Mouse (Mus musculus) induced T-regulatory cell, adult 2 months (primary cell): Measurements from ENCODE around the gene Teddm1a.
"Not testable (repeated sequence)": the region's sequence is repeated elsewhere in the genome, so short reads cannot be mapped to it uniquely, and the experiment has no call there.

Experiments used
- DNase-seq: peaks from one replicate; pipeline ENCODE4 v3.0.0-alpha.2; 2012; ENCODE audit warnings: low read depth

Teddm1a gene

DNA sequence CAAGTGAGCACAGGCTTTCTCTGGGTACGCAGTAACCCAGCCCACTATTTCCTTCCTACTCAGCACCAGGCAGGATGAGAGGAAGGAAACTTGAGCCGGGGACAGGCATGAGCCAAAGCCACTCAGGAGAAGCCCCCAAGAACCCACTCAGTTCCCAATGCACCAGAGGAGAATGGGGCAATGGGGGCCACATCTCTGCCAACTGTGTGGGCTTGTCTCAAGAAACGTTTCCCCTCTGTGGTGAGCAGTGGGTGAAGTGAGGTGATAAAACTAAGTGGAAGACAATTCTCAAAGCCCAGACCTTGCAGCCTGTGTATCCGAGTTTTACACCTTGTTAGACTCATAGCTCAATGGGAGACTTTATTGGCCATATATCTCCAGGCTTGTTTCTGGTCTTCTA, at the start of gene Teddm1a:
Gene Teddm1a (plus strand): TSS at position 301 of the 400 bp plus-strand sequence.
- no peak for DNase-seq

DNA sequence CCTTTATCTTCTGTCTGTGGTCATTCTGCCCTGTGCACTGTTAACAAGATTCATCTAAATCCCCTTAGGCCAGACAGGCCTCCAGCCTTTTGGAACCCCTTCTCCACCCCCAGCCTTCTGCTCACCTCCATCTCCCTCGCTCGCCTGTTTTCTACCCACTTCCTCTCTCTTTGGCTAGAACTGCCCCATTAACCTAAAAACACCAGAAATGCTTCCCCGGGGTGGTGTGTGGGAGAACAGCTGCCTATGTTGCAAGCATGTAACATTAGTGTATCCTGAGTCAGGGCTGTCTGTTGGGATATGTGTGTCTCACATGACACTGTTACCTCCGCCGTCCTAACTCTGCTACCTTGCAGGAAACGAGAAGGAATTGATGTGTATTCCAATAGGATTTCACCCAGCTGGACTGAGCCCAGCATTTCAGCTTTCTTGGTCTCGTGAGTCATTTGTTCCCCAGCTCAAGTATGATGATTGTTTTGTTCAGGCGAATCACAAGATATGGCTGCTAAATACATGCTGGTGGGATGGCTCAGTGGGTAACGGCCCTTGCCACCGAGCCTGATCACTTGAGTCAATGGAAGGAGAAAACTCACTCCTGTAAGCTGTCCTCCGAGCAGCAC, 49.3 kb upstream of the Teddm1a start:
- DNase-seq: no peak

DNA sequence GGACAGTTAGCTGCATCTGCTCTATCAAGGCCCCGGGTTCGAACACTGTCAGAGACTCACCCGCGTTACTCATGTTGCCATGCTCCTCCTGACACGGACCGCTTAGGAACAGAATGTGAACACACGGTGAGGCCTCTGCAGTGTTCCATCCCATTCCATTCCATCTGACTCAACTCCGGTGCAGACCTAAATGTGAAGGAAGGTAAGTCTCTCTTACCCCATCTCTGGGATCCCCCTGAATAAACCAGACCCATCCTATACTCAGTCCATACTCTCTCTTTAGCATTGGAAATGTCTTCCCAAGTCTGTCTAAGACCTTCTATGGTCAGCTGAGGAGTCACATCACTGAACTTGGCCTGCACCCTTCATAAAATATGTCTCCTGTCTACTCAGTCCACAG, 47.5 kb upstream of the Teddm1a start, which contains the start of gene Rgsl1:
Gene Rgsl1 (minus strand): TSS at position 101 of the 400 bp plus-strand sequence.
- DNase-seq: no peak

DNA sequence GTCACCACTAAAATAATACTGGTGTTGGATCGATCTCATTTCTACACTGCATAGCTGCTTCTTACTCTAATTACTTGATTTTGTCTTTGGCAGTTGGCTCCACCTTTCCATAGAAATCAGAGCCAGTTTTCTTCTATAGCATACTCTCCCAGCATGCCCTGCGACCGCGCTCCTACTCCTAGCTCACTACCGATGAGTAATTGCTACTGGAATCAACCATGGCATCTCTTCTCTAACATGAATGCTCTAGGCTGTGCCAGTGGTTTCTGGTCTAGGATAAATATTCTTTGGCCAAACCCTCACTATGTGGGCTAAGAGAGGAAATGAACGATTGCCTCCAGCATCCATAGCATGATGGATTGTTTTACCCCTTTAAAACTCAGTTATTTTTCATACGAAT, 45.1 kb upstream of the Teddm1a start:
- no peak for DNase-seq

DNA sequence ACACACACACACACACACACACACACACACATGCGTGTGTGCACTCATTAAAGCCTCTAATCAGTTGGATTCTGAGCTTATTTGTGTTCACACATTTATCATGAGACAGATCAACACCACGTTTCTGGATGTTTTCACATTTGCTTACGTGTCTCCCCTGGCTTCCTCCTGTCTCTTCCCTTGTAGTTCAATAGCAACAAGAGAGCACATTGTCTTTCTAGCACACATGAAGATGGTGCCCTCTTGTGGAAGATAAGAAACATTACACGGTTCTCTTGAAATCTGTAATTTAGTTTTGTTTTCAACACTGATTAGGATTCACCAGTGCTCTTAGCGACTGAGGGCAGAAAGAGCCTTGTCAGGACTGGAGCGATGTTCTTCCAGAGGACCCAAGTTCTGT, 44.7 kb upstream of the Teddm1a start:
- peak; percentile 67 for DNase-seq

DNA sequence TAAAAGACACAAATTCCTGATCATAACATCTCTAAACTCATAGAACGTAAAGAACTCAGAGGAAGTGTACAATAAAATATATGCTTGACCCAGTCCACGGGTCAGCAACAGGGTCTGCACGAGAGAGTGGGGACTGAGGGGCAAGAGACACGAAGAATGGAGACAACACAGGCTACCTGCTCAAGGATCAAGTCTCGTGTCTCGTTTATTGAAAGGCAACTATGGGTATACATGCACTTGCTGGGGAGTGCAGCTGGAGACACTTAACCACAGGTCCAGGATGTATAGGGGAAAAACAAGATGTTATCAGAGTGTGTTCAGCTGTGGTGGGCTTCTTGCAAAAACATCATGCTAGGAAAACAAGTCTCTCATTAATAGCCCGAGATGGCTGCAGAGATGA, 38.8 kb upstream of the Teddm1a start:
- DNase-seq: not testable (repeated sequence)

DNA sequence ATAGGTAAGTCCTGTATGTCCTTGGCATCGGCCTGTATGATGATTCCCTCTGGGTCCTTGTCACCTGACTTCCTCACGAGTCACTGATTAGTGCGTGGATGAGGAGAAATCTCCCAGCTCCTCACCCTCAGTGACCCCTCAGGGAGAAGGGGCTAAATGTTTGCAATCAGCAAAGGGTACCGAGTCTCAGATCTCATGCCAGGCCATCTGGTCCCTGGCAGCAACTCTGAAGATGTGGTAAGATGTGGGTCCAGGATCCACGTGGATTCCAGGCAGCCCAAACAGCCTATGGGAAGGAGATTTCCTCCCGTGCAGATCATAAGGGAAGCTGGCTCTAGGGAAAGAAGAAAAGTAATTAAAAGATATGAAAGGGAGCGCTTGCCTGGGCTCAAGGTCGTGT, 35.6 kb upstream of the Teddm1a start:
- no peak for DNase-seq

DNA sequence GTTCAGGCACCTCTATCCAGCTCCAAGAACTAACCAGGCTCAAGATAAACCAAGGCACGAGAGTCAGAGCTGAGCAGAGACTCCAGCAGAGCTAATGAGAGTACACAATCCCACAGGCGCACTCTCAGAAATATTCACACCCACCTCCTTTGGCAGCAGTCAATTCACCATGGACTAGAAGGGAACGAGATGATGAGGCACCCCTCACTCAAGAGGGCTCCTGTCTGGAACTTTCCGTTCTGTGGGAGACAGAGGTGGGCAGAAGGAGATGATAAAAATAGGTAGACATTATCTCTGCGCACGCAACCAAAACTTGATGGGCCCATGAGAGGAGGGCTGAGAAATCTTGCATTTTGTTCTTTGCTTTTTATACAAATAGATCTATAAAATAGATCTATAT, 17.5 kb upstream of the Teddm1a start, which contains the start of gene Teddm1b:
Gene Teddm1b (plus strand): TSS at position 301 of the 400 bp plus-strand sequence.
- DNase-seq: no peak

DNA sequence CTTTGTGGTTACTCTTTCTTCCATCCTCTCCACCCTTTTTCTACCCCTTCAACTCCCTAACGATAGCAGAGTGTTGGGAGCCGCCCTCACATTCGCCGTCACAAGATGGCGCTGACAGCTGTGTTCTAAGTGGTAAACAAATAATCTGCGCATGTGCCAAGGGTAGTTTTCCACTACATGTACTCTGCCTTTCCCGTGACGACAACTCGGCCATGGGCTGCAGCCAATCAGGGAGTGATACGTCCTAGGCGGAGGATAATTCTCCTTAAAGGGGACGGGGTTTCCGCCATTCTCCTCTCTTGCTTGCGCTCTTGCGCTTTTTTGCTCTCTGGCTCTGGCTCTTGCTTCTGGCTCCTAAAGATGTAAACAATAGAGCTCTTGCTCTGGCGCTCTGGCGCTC, 11.2 kb upstream of the Teddm1a start:
- not testable (repeated sequence) for DNase-seq

DNA sequence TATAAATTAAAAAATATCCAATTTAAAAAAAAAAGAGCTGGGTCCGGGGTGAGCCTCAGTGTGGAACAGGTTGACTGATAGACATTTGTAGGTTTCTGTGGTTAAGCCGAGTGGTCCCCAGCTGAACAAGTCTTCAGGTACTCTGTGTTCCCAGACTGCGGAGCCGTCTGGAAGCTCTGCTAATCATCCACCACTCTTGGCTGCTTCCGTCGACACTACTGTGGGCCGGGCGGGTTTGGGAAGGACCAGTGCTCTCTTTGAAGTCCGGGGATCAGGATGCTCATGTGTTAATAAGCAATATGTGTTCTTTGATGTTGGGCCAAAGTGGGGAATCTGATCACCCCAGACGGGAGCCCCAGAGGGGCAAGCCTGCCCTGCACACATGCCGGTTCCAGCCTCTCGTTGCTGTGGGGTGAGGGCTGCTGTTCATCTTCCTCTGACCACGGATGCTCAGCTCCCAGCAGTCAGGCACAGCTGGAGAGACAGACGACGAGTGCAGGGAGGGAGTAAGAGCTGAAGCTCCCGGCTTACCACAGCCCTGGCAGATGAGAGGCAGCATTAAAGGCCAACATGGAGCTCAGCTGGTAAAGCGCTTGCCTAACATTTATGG, 5.4 kb upstream of the Teddm1a start:
- DNase-seq: no peak

DNA sequence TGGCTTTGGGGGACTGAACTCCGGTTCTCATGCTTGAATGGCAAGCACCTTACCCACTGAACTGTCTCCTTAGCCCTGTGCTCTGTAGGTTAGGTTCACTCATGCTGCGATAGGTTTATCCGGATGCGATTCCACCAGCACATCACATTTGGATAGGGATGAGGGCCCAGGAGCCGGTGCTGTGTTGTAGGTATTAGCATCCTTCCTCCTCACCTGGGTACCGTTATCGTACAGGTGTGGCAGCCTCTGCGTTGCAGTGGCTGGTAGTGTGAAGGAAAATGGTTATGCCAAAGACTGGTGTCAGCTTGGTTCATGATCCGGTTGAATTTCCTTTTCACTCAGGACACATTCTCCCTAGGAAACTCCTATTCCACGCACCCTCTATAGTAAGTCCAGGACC, 1.4 kb upstream of the Teddm1a start:
- no peak for DNase-seq

DNA sequence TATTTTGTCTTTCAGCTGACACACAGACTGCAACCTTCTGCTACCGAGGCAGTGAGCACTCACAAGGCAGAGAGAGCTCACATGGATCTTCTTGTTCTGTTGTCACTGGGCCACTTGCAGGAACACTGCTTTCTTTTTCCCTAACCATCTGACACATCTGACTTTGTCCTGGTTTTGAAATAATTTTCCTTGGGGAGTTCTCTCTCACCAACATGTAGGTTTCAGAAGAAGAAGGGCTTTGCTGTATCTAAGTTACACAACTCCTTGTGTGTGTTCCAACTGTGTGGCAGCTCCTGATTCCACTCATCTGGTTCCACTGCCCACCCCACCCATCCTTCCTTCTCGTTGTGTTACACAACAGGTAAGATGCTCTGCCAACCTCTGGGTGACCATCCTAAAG, 2.2 kb downstream of the Teddm1a start:
- no peak for DNase-seq

DNA sequence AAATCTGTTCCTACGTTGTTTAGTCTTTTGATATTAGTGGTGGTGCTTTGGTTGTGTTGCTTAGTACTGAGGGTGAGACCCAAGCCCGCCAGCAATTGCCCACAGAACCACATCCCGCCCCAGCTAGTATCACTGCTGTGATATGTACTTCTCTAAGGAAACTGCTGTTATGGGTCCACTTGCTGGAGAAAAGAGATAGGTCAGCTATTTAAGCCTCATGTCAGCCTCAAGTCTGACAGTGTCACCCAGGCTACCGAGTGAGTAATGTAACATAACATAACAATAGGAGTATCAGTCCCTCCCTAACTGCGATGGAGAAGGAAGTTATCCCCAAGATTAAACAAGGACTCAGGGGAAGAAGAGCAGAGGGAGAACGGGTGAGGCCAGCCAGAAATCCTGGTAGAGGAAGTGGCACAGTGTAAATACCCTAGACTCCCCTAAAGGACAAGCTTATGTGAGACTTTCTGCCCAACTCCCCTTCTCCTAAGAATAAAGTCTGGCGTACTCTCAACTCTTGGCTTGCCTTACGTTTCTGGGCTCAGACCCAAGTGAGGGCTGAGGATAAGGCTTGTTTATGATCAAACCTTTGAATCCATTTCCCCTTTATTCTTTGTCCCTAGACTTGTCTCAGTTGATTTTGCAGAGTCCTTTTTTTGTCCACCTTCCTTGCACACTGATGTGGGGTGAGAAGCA, 2.8 kb downstream of the Teddm1a start:
- DNase-seq: no peak

DNA sequence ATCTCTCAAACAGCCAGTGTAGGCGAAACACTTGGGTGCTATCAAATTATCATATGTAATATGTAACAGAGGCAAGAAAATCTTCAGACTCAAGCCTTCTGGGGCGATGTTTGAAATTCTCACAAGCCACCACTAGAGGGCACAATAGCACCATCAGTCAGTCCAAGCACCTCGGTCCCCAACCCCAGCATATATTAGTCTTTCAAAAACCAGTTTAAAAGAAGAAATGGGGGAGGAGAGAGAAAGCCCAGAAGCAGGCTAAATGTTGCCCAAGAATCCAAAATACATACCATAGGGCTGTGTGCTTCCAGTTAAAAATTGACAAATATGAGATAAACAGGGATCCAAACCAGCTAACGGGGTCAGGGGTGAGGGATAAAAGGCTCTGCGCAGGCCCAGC, 3.4 kb downstream of the Teddm1a start:
- DNase-seq: peak; percentile 87

DNA sequence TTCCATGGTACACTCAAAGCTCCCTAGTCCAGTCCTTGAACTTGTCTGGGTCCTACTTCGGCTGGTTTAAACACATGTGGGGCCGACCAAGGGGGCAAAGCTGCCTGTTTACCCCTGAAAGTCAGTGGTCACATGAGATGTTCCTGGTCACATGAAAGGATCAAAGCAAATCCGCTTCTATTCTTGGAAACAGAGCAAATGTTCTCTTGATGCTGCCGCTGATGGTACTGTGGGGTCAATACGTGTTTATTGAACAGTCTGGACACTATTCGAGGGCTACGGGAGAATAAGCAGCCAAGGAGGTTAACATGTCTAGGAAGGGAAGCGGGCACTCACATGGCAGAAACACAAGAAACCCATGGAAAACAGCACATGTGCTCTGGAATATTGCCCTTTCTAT, 5.7 kb downstream of the Teddm1a start:
- DNase-seq: no peak

DNA sequence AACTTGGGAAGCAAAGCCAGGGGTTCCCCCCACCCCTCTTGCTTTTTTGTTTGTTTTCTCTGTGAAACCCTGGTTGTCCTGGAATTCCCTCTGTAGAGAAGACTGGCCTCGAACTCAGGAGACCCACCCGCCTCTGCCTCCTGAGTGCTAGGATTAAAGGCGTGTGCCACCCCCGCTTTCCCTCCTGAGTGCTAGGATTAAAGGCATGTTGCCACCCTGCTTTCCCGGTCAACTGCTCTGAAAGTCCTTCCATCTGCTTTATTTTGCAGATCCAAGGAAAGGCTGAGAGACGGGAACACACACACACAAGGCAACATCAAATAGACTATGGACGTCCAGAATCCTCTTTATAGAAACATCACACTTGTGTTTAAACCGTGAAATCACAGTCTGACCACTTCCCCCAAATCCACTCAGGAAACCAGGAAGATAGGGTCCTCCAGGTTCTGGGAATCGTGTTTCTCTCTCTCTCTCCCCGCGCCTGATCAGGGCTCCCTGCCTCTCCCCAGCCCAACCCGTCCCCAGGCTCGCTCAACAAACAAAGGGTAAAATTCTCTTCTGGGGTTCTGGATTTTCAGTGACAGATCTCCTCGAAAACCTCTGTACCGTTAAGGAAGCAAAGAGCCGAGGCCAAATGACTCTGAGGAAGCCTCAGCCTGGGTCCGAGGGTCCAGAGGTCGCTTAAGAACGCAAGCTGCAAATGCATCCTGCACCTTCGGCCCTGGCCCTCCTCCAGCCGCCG, 7.6 kb downstream of the Teddm1a start:
- DNase-seq: peak; percentile 14

DNA sequence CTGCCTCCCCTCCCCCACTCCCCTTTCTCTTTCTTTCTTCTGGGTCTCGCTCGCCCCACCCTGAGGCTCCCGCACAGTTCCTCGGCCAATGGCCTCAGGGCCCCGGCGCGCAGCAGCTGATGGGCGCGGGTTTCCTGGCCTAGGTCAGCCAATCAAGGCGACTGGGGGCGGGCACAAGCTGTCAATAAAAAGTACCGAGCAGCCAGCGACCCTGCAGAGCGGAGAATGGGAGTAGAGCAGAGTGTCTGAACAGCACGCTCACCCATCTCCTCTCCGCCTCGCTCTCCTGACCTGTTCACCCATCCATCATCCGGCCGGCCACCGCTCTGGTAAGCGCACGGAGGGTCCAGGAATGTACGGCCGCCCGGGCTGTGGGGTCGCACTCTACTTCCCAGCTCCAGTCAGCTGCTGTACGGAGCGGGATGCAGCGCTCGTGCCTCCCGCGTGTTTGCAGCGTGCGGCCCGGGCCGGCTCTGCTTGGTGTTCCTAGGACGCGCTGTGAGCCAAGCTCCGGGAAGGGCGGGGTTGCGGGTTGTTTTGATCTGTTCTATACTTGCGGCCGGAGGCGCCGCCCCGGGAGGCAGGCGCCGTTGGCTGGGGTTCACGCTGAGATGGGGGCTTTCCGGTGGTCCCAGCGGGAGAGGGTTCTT, 8.3 kb downstream of the Teddm1a start, which contains the start of the genes Glul and Teddm2:
Gene Glul (plus strand): TSS at position 214 of the 650 bp plus-strand sequence.
Gene Teddm2 (minus strand): TSS at position 498 of the 650 bp plus-strand sequence.
- DNase-seq: peak; percentile 96

DNA sequence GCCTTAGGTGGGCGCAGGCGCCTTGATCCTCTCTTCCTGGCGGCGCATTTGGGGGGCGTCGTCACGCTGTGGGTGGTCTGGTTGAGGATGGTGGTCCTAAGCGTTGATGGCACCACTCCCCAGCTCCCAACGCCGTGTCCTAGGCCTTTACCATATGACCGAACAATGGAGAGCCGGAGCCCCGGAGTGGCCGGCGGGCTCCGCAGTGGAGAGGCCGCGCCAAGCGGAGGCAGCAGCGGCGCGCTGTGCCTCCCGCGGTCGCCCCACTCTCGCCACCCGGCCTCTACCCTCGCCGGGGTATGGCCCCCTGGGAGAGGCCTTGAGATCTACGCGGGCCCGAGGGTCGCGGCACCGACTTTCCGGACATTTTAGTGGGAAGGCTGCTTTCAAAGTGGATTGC, 8.8 kb downstream of the Teddm1a start:
- no peak for DNase-seq

DNA sequence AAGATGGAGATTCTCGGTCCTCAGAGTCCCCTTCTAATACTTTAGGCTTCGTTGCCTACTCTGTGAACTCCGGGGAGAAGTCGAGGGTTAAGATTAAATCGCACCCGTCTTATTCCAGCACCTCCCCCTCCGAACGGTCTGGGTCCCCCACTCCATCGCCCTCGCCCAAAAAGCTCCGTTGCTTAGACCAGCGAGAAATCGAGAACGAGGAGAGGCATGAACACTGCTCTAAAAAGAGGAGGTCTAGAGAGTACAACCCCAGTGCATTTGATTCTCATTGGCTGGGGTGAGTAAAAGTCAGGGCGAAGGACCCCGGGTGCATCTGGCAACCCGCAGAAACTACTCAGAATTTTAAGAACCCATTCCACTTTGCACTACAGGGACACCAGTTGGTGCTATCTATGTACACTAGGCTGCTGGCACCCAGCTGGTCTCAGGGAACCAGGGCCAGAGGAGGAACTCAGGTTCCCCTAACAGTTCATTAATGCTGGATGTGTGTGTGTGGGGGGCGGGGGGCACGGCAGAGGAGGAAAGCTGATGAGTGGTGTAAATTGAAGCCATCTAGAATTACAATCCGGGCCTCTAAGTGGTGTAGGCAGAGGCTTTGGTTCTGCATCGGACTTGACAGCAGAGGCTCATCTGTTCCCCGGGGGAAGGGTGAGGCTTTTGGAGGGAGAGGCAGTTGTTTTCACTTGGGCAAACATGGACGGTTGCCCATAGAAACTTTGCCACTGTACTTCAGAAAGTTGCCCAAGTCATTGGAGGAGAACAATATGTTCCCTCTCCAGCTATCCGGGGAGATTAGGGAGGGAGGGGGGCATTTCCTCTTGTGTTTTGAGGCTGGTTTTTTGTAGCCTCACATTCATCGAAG, 9.6 kb downstream of the Teddm1a start:
- peak; percentile 52 for DNase-seq

DNA sequence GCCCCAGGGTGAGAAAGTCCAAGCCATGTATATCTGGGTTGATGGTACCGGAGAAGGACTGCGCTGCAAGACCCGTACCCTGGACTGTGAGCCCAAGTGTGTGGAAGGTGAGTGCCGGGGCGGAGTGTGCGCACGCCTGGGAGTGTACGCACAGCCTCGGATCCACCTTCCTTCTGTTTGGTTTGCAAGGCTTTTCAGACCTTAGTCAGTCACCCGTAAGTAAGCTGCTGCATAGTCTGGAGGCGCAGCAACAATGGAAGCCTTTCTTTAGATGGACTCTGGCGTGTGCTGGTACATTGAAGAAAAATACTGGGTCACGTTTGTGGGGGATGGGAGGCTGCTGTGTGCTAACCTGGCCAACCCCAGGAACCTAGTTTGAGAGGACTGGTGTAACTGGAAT, 11.5 kb downstream of the Teddm1a start:
- no peak for DNase-seq

DNA sequence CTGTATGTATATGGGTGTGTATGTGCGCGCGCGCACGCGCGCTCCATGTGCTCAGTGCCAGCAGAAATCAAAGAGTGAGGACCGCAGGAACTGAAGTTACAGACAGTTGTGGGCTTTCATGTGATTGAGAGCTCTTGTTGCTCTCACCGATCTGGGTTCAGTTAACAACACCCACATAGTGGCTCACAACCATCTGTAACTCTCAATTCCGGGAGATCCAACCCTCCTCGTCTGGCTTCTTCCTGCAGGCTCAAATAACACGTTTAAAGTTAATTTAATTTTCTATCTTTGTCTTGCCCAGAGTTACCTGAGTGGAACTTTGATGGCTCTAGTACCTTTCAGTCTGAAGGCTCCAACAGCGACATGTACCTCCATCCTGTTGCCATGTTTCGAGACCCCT, 12.7 kb downstream of the Teddm1a start:
- DNase-seq: no peak
